Mouse (Mus musculus): Measurements from ENCODE around the gene Rnf114. TPM values are rescaled to one million over a fixed set of nuclear protein-coding genes. Genes with fewer than 3 reads are reported as not detected.
A peak's percentile ranks its signal among the peaks of the same experiment; 100 is the strongest.

The Rnf114 gene
- polyA plus RNA-seq, 1 experiment, result 104 TPM

- DNase-seq (ENCODE audit: extremely low spot score in 1 of 2, low spot score in 1 of 2), result no peak
These were observed 20.9 kb upstream of the Rnf114 start for GRCm38 (mm10) chr2:167471585-167471984.

GRCm38 (mm10) chr2:167474218-167474617 is 18.2 kb upstream of the Rnf114 start:
- no peak for DNase-seq (ENCODE audit: extremely low spot score in 1 of 2, low spot score in 1 of 2)

GRCm38 (mm10) chr2:167475596-167475995 is 16.8 kb upstream of the Rnf114 start:
- no peak for DNase-seq (ENCODE audit: extremely low spot score in 1 of 2, low spot score in 1 of 2)

- DNase-seq (ENCODE audit: extremely low spot score in 1 of 2, low spot score in 1 of 2), result peak; percentile 53 to 75
These were observed 16.2 kb upstream of the Rnf114 start for GRCm38 (mm10) chr2:167476200-167476688.

GRCm38 (mm10) chr2:167476762-167477161 is 15.7 kb upstream of the Rnf114 start:
- no peak for DNase-seq (ENCODE audit: extremely low spot score in 1 of 2, low spot score in 1 of 2)

GRCm38 (mm10) chr2:167478128-167478527 is 14.3 kb upstream of the Rnf114 start:
- DNase-seq (ENCODE audit: extremely low spot score in 1 of 2, low spot score in 1 of 2), result no peak

GRCm38 (mm10) chr2:167479501-167479900 is 12.9 kb upstream of the Rnf114 start:
- DNase-seq (ENCODE audit: extremely low spot score in 1 of 2, low spot score in 1 of 2), result no peak

- no peak for DNase-seq (ENCODE audit: extremely low spot score in 1 of 2, low spot score in 1 of 2)
These were observed 9.8 kb upstream of the Rnf114 start for GRCm38 (mm10) chr2:167482681-167483080.

GRCm38 (mm10) chr2:167483081-167483826 is 9.2 kb upstream of the Rnf114 start:
- no peak for DNase-seq (ENCODE audit: extremely low spot score in 1 of 2, low spot score in 1 of 2)

GRCm38 (mm10) chr2:167483827-167484410 is 8.5 kb upstream of the Rnf114 start:
- no peak for DNase-seq (ENCODE audit: extremely low spot score in 1 of 2, low spot score in 1 of 2)

- DNase-seq (ENCODE audit: extremely low spot score in 1 of 2, low spot score in 1 of 2), result no peak
These were observed 7.5 kb upstream of the Rnf114 start for GRCm38 (mm10) chr2:167484932-167485331.

- peak in 1 of 2 experiments; percentile 39 for DNase-seq (ENCODE audit: extremely low spot score in 1 of 2, low spot score in 1 of 2)
These were observed 6.7 kb upstream of the Rnf114 start for GRCm38 (mm10) chr2:167485501-167486377.

- DNase-seq (ENCODE audit: extremely low spot score in 1 of 2, low spot score in 1 of 2), result peak in 1 of 2 experiments; percentile 35
These were observed 5.9 kb upstream of the Rnf114 start for GRCm38 (mm10) chr2:167486573-167486972.

GRCm38 (mm10) chr2:167487551-167487950 is 4.9 kb upstream of the Rnf114 start:
- DNase-seq (ENCODE audit: extremely low spot score in 1 of 2, low spot score in 1 of 2), result no peak

- DNase-seq (ENCODE audit: extremely low spot score in 1 of 2, low spot score in 1 of 2), result no peak
These were observed 4.5 kb upstream of the Rnf114 start for GRCm38 (mm10) chr2:167487994-167488393.

GRCm38 (mm10) chr2:167490813-167491525 is 1.5 kb upstream of the Rnf114 start:
- peak; percentile 72 to 76 for DNase-seq (ENCODE audit: extremely low spot score in 1 of 2, low spot score in 1 of 2)

- DNase-seq (ENCODE audit: extremely low spot score in 1 of 2, low spot score in 1 of 2), result peak; percentile 86 to 95
These were observed 530 bp downstream of the Rnf114 start, which contains the start of gene Spata2 for GRCm38 (mm10) chr2:167492713-167493636. TSS of gene Spata2 (minus strand) at chr2:167492887.

GRCm38 (mm10) chr2:167496437-167496836 is 4.0 kb downstream of the Rnf114 start:
- peak in 1 of 2 experiments; percentile 74 for DNase-seq (ENCODE audit: extremely low spot score in 1 of 2, low spot score in 1 of 2)

- no peak for DNase-seq (ENCODE audit: extremely low spot score in 1 of 2, low spot score in 1 of 2)
These were observed 4.8 kb downstream of the Rnf114 start for GRCm38 (mm10) chr2:167497272-167497671.

Measured in frontal cortex, adult 2 months (tissue).